Mouse (Mus musculus): Measurements from ENCODE around the gene Nop56. TPM values are rescaled to one million over a fixed set of nuclear protein-coding genes. Genes with fewer than 3 reads are reported as not detected.

Gene Nop56
- polyA plus RNA-seq, 1 experiment from 2014 or later: 103 TPM

GRCm38 (mm10) chr2:130279600-130280091, 5.4 kb downstream of the Nop56 start:
- H3K36me3 ChIP-seq: peaks cover 65% of the 10 kb centered on the region
- H3K9me3 ChIP-seq (replicated peaks): no peaks in the 10 kb centered on the region
- H3K9ac ChIP-seq: no peak overlapping the region
- no peak overlapping the region for H3K4me2 ChIP-seq
- H3K4me3 ChIP-seq: no peak overlapping the region
- H3K27ac ChIP-seq: no peak overlapping the region
- peaks cover 34% of the 10 kb centered on the region for H3K4me1 ChIP-seq (replicated peaks)
- no peak for ATAC-seq (replicated peaks; ENCODE audit: insufficient number of reproducible peaks, insufficient read depth, low FRiP score, low read depth)
- WGBS: 42% methylated on average over 8 of the region's 8 CpGs
- no peaks in the 10 kb centered on the region for H3K27me3 ChIP-seq

- no peak overlapping the region for H3K4me2 ChIP-seq
- no peaks in the 10 kb centered on the region for H3K9me3 ChIP-seq (replicated peaks)
- no peak for ATAC-seq (replicated peaks; ENCODE audit: insufficient number of reproducible peaks, insufficient read depth, low FRiP score, low read depth)
- no peak overlapping the region for H3K4me3 ChIP-seq
- no peaks in the 10 kb centered on the region for H3K27me3 ChIP-seq
- H3K36me3 ChIP-seq: peaks cover 65% of the 10 kb centered on the region
- WGBS: 53% methylated on average over 7 of the region's 7 CpGs
- H3K27ac ChIP-seq: no peak overlapping the region
- peaks cover 31% of the 10 kb centered on the region for H3K4me1 ChIP-seq (replicated peaks)
- H3K9ac ChIP-seq: no peak overlapping the region
Measured at GRCm38 (mm10) chr2:130280224-130280623, 6.0 kb downstream of the Nop56 start.

GRCm38 (mm10) chr2:130280818-130281217, 6.6 kb downstream of the Nop56 start:
- peaks cover 61% of the 10 kb centered on the region for H3K36me3 ChIP-seq

GRCm38 (mm10) chr2:130283854-130284654, 9.8 kb downstream of the Nop56 start, which contains the start of gene Idh3b:
Gene Idh3b, minus strand, starts transcription at chr2:130284547.
- Histone ChIP-seq H3K36me3 (peaks cover 32% of the 10 kb centered on the region), H3K27me3 (no peaks in the 10 kb centered on the region), H3K9me3 (replicated peaks) (no peaks in the 10 kb centered on the region), H3K9ac (peak within 1 kb of the TSS; percentile 79), H3K4me3 (peak within 1 kb of the TSS; percentile 92), H3K27ac (peak within 1 kb of the TSS; percentile 89), H3K4me1 (replicated peaks) (peaks cover 12% of the 10 kb centered on the region), H3K4me2 (peak within 1 kb of the TSS; percentile 86)
- peak; percentile 89 for ATAC-seq (replicated peaks; ENCODE audit: insufficient number of reproducible peaks, insufficient read depth, low FRiP score, low read depth)
- WGBS: under 1% methylated on average over 51 of the region's 51 CpGs

More at GRCm38 (mm10) chr2:130280818-130281217, 6.6 kb downstream of the Nop56 start:
- Histone ChIP-seq H3K4me2 (no peak overlapping the region), H3K9me3 (replicated peaks) (no peaks in the 10 kb centered on the region), H3K9ac (no peak overlapping the region), H3K27me3 (no peaks in the 10 kb centered on the region), H3K4me1 (replicated peaks) (peaks cover 26% of the 10 kb centered on the region), H3K4me3 (no peak overlapping the region), H3K27ac (no peak overlapping the region)
- ATAC-seq (replicated peaks; ENCODE audit: insufficient number of reproducible peaks, insufficient read depth, low FRiP score, low read depth): no peak
- 71% methylated on average over 4 of the region's 4 CpGs for WGBS

GRCm38 (mm10) chr2:130289086-130289485, 14.9 kb downstream of the Nop56 start:
- H3K36me3 ChIP-seq: no peaks in the 10 kb centered on the region
- no peaks in the 10 kb centered on the region for H3K9me3 ChIP-seq (replicated peaks)
- no peak overlapping the region for H3K9ac ChIP-seq
- 60% methylated on average over 4 of the region's 4 CpGs for WGBS
- ATAC-seq (replicated peaks; ENCODE audit: insufficient number of reproducible peaks, insufficient read depth, low FRiP score, low read depth): no peak
- H3K4me1 ChIP-seq (replicated peaks): peaks cover 4% of the 10 kb centered on the region; the same call in 1 of the 2 replicates
- H3K4me2 ChIP-seq: no peak overlapping the region
- no peak overlapping the region for H3K27ac ChIP-seq
- H3K27me3 ChIP-seq: peaks cover 16% of the 10 kb centered on the region
- no peak overlapping the region for H3K4me3 ChIP-seq

GRCm38 (mm10) chr2:130291434-130291833, 17.2 kb downstream of the Nop56 start:
- H3K27ac ChIP-seq: no peak overlapping the region
- 11% methylated on average over 8 of the region's 8 CpGs for WGBS
- no peaks in the 10 kb centered on the region for H3K9me3 ChIP-seq (replicated peaks)
- no peak overlapping the region for H3K9ac ChIP-seq
- H3K4me2 ChIP-seq: peak overlapping the region; percentile 19; the same call in 1 of the 2 replicates
- no peaks in the 10 kb centered on the region for H3K36me3 ChIP-seq
- ATAC-seq (replicated peaks; ENCODE audit: insufficient number of reproducible peaks, insufficient read depth, low FRiP score, low read depth): 0 out of 2 replicates have a peak, but pooled peaks have one; percentile 41
- no peak overlapping the region for H3K4me3 ChIP-seq
- H3K4me1 ChIP-seq (replicated peaks): peaks cover 17% of the 10 kb centered on the region
- peaks cover 34% of the 10 kb centered on the region for H3K27me3 ChIP-seq

- H3K9me3 ChIP-seq (replicated peaks): no peaks in the 10 kb centered on the region
- H3K36me3 ChIP-seq: no peaks in the 10 kb centered on the region
- no peak overlapping the region for H3K27ac ChIP-seq
- no peak for ATAC-seq (replicated peaks; ENCODE audit: insufficient number of reproducible peaks, insufficient read depth, low FRiP score, low read depth)
- peaks cover 49% of the 10 kb centered on the region for H3K27me3 ChIP-seq
- no peak overlapping the region for H3K4me3 ChIP-seq
- no peak overlapping the region for H3K9ac ChIP-seq
- H3K4me2 ChIP-seq: no peak overlapping the region
- H3K4me1 ChIP-seq (replicated peaks): peaks cover 17% of the 10 kb centered on the region
- 33% methylated on average over 3 of the region's 3 CpGs for WGBS
Measured at GRCm38 (mm10) chr2:130293009-130293408, 18.8 kb downstream of the Nop56 start.

- Histone ChIP-seq H3K4me3 (no peak overlapping the region), H3K27me3 (peaks cover 54% of the 10 kb centered on the region), H3K9me3 (replicated peaks) (no peaks in the 10 kb centered on the region), H3K27ac (no peak overlapping the region), H3K4me2 (no peak overlapping the region), H3K9ac (no peak overlapping the region), H3K36me3 (no peaks in the 10 kb centered on the region), H3K4me1 (replicated peaks) (peaks cover 17% of the 10 kb centered on the region)
- WGBS: 1% methylated on average over 4 of the region's 4 CpGs
- no peak for ATAC-seq (replicated peaks; ENCODE audit: insufficient number of reproducible peaks, insufficient read depth, low FRiP score, low read depth)
Measured at GRCm38 (mm10) chr2:130293486-130293885, 19.3 kb downstream of the Nop56 start.

GRCm38 (mm10) chr2:130294218-130294935, 20.1 kb downstream of the Nop56 start:
- 9% methylated on average over 20 of the region's 20 CpGs for WGBS
- no peaks in the 10 kb centered on the region for H3K36me3 ChIP-seq
- peaks cover 17% of the 10 kb centered on the region for H3K4me1 ChIP-seq (replicated peaks)
- H3K4me2 ChIP-seq: peak overlapping the region; percentile 83
- H3K9ac ChIP-seq: peak overlapping the region; percentile 68
- no peak for ATAC-seq (replicated peaks; ENCODE audit: insufficient number of reproducible peaks, insufficient read depth, low FRiP score, low read depth)
- peaks cover 54% of the 10 kb centered on the region for H3K27me3 ChIP-seq
- H3K27ac ChIP-seq: no peak overlapping the region
- no peaks in the 10 kb centered on the region for H3K9me3 ChIP-seq (replicated peaks)
- H3K4me3 ChIP-seq: peak overlapping the region; percentile 76

GRCm38 (mm10) chr2:130294936-130295277, 20.7 kb downstream of the Nop56 start, which contains the start of gene Ebf4:
Gene Ebf4, plus strand, starts transcription at chr2:130295169.
- no peaks in the 10 kb centered on the region for H3K9me3 ChIP-seq (replicated peaks)
- peak within 1 kb of the TSS; percentile 83 for H3K4me2 ChIP-seq
- H3K27me3 ChIP-seq: peaks cover 54% of the 10 kb centered on the region
- WGBS: under 1% methylated on average over 34 of the region's 39 CpGs
- no peaks in the 10 kb centered on the region for H3K36me3 ChIP-seq
- H3K4me1 ChIP-seq (replicated peaks): peaks cover 17% of the 10 kb centered on the region
- peak within 1 kb of the TSS; percentile 35; the same call in 1 of the 2 replicates for H3K27ac ChIP-seq
- H3K4me3 ChIP-seq: peak within 1 kb of the TSS; percentile 76
- peak within 1 kb of the TSS; percentile 68 for H3K9ac ChIP-seq
- peak; percentile 74 for ATAC-seq (replicated peaks; ENCODE audit: insufficient number of reproducible peaks, insufficient read depth, low FRiP score, low read depth)

Data from heart, embryonic 15.5 days (tissue).